Mouse (Mus musculus) E14TG2a.4 (cell line): ENCODE results near the gene Ddx27.

Source experiments
- CTCF ChIP-seq: conservative IDR thresholded peaks from 2 replicates; pipeline ENCODE4 v1.5.1; 2014; ENCODE audit warnings: low read length
- NANOG ChIP-seq: IDR thresholded peaks from 2 replicates; pipeline ENCODE4 v1.6.1; 2014; ENCODE audit warnings: borderline replicate concordance, low read length, mixed read lengths
- POU5F1 ChIP-seq: IDR thresholded peaks from 2 replicates; pipeline ENCODE4 v1.6.1; 2014; ENCODE audit warnings: low read length, borderline replicate concordance

DNA sequence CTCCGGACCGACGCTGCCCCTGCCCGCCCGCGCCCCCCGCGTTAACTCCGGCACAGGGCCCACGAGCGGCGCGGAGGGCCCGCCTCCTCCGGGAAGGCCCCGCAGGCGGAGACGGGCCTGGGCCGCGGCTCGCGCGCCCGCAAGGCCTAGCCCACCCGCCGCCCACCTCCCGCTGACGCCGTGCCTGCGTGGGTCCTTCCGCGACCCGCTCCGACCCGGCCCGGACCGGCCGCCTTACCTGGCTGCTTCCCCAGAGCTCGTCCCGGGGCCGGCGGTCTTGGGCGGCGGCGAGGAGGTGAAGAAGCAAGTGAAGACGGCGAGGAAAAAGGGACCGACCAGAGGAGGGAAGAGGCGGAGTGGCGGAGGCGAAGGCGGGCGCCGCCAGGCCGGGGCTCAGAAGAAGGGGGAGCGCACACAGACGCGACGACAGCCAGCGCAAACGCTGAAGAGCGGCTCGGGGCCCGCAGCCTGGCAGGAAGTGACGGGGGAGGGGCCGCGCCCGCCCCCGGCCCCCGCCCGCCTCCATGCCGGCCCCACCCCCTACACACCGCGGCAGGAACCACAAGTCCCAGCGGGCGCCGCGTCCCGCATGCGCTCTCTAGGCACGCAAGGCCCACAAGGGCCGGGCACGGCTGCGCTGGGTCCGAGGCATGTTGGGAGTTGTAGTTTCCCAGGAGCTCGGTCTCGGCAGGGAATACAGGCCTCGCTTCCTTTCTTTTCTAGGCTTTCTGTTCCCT, 19.0 kb upstream of the Ddx27 start, which contains the start of gene Stau1:
- no peak for TF ChIP-seq CTCF
- no peak for TF ChIP-seq NANOG
- TF ChIP-seq POU5F1: no peak
